Mouse (Mus musculus): ENCODE results near the gene Letmd1. TPM values are rescaled to one million over a fixed set of nuclear protein-coding genes. Genes with fewer than 3 reads are reported as not detected.

Letmd1 gene
- polyA plus RNA-seq, 1 experiment from 2014 or later, result 13.6 TPM

DNA sequence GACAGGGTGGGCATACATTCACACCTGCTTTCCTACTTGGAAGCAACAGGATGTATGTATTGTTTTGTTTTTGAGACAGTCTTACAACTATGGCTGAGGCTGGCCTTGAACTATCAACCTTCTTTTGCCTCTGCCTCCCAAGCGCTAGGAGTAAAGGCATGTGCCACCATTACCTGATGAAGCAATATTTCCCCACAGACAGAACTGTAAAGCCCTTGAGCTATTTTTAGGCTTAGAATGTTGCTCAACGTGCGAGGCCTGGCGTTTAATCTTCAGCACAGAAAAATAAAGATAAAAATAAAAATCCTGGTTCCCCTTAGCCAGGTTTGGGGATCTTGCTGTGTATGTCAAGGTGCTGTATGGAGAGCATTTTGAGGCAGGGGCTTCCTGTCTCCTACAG lies 32.7 kb upstream of the Letmd1 start:
- Histone ChIP-seq H3K27me3 (ENCODE audit: control insufficient read depth, insufficient read depth, low read length) (no peaks in the 10 kb centered on the region), H3K9ac (ENCODE audit: low read length) (no peak overlapping the region), H3K4me3 (ENCODE audit: control insufficient read depth in 1 of 2, insufficient read depth in 1 of 2, low read depth in 1 of 2, low read length in 2 of 2) (no peak overlapping the region), H3K27ac (replicated peaks in 1 of 2; ENCODE audit: control insufficient read depth in 1 of 2, insufficient read depth in 1 of 2, low read depth in 2 of 2, low read length in 2 of 2) (no peak overlapping the region), H3K36me3 (ENCODE audit: control insufficient read depth, insufficient read depth, low read length) (no peaks in the 10 kb centered on the region), H3K4me2 (ENCODE audit: low read length) (no peak overlapping the region), H3K9me3 (ENCODE audit: control insufficient read depth, low read length) (no peaks in the 10 kb centered on the region), H3K4me1 (ENCODE audit: control insufficient read depth in 2 of 2, insufficient read depth in 2 of 2, low read length in 2 of 2) (peaks cover 2 to 3% of the 10 kb centered on the region in 2 experiments; a peak in 2 of 4 replicates)
- 34% methylated on average over 4 of the region's 4 CpGs for WGBS
- ATAC-seq (ENCODE audit: insufficient number of reproducible peaks, insufficient read depth, low FRiP score, low read depth), result no peak

- WGBS, result 63% methylated on average over 10 of the region's 10 CpGs
- Histone ChIP-seq H3K27ac (replicated peaks in 1 of 2; ENCODE audit: control insufficient read depth in 1 of 2, insufficient read depth in 1 of 2, low read depth in 2 of 2, low read length in 2 of 2) (no peak overlapping the region), H3K4me1 (ENCODE audit: control insufficient read depth in 2 of 2, insufficient read depth in 2 of 2, low read length in 2 of 2) (peaks cover 2 to 3% of the 10 kb centered on the region in 2 experiments; a peak in 2 of 4 replicates)
These were observed 32.3 kb upstream of the Letmd1 start for GRCm38 (mm10) chr15:100436518-100436917.

DNA sequence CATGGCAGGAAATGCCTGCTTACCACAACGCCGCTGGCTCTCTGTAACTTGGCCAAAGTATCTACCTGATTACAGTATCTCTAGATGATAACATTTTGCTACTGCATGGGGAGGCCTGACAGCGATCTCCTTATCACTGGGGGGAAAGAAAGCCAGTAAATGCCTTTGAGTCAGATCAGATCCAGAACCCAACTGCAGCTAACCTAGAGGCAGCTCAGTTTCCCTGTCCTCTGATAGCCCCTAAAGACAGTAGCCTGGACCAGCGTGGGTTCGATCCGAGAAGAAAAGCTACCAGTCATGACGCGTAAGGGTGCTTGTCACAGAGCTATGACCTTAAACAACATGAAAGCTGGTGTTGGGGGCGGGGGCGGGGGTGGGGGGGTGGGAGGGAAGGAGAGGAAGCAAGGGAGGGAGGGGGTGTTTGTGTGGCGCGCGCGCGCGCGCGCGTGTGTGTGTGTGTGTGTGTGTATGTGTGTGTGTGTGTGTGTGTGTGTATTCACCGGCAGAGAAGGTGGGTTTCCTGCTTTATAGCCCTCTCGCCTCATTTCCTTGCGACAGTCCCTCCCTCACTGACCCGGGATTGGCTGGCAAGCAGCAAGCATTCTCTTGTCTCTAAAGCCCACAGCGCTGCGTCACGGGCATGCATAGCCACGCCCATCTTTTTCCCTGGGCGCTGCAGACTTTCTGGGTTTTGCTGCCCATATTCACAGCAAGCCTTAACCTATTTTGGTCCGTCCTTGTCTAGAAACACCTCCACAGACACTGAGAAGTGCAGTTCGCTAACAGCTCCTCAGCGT lies 25.5 kb upstream of the Letmd1 start:
- WGBS, result under 1% methylated on average over 20 of the region's 31 CpGs
- peak overlapping the region; percentile 44 to 58 for H3K4me3 ChIP-seq (ENCODE audit: control insufficient read depth in 1 of 2, insufficient read depth in 1 of 2, low read depth in 1 of 2, low read length in 2 of 2)

More at GRCm38 (mm10) chr15:100436518-100436917, 32.3 kb upstream of the Letmd1 start:
- Histone ChIP-seq H3K9me3 (ENCODE audit: control insufficient read depth, low read length) (no peaks in the 10 kb centered on the region), H3K4me2 (ENCODE audit: low read length) (no peak overlapping the region), H3K9ac (ENCODE audit: low read length) (no peak overlapping the region), H3K4me3 (ENCODE audit: control insufficient read depth in 1 of 2, insufficient read depth in 1 of 2, low read depth in 1 of 2, low read length in 2 of 2) (no peak overlapping the region), H3K27me3 (ENCODE audit: control insufficient read depth, insufficient read depth, low read length) (no peaks in the 10 kb centered on the region), H3K36me3 (ENCODE audit: control insufficient read depth, insufficient read depth, low read length) (no peaks in the 10 kb centered on the region)
- ATAC-seq (ENCODE audit: insufficient number of reproducible peaks, insufficient read depth, low FRiP score, low read depth), result no peak

DNA sequence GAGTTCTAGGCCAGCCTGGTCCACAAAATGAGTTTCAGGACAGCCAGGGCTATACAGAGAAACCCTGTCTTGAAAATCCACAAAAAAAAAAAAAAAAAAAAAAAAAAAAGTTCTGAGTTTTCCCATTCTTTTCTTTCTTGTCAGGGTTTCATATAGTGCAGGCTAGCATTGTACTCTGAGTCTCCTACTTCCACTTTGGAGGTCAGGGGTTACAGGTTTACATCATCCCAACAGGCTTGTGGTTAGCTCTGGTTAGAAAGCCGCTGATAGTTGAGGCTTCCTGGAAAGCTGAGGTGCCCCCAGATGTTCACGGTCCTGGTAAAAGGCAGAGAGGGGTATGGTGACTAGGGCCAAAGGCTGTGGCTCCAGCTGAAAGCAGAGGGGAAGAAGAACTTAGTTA lies 21.9 kb upstream of the Letmd1 start:
- Histone ChIP-seq H3K4me1 (ENCODE audit: control insufficient read depth in 2 of 2, insufficient read depth in 2 of 2, low read length in 2 of 2) (peaks cover 3 to 11% of the 10 kb centered on the region in 2 experiments; a peak in 3 of 4 replicates), H3K27ac (replicated peaks in 1 of 2; ENCODE audit: control insufficient read depth in 1 of 2, insufficient read depth in 1 of 2, low read depth in 2 of 2, low read length in 2 of 2) (no peak overlapping the region), H3K27me3 (ENCODE audit: control insufficient read depth, insufficient read depth, low read length) (no peaks in the 10 kb centered on the region), H3K4me3 (ENCODE audit: control insufficient read depth in 1 of 2, insufficient read depth in 1 of 2, low read depth in 1 of 2, low read length in 2 of 2) (no peak overlapping the region), H3K9ac (ENCODE audit: low read length) (no peak overlapping the region), H3K36me3 (ENCODE audit: control insufficient read depth, insufficient read depth, low read length) (no peaks in the 10 kb centered on the region), H3K9me3 (ENCODE audit: control insufficient read depth, low read length) (no peaks in the 10 kb centered on the region), H3K4me2 (ENCODE audit: low read length) (no peak overlapping the region)
- ATAC-seq (ENCODE audit: insufficient number of reproducible peaks, insufficient read depth, low FRiP score, low read depth), result no peak
- 77% methylated on average over 2 of the region's 2 CpGs for WGBS

More for the DNA sequence above, 25.5 kb upstream of the Letmd1 start:
- Histone ChIP-seq H3K4me2 (ENCODE audit: low read length) (peak overlapping the region; percentile 86), H3K9me3 (ENCODE audit: control insufficient read depth, low read length) (no peaks in the 10 kb centered on the region), H3K27ac (replicated peaks in 1 of 2; ENCODE audit: control insufficient read depth in 1 of 2, insufficient read depth in 1 of 2, low read depth in 2 of 2, low read length in 2 of 2) (peak overlapping the region; percentile 90 to 91), H3K4me1 (ENCODE audit: control insufficient read depth in 2 of 2, insufficient read depth in 2 of 2, low read length in 2 of 2) (peaks cover 3 to 11% of the 10 kb centered on the region in 2 experiments; a peak in 3 of 4 replicates), H3K36me3 (ENCODE audit: control insufficient read depth, insufficient read depth, low read length) (no peaks in the 10 kb centered on the region), H3K9ac (ENCODE audit: low read length) (peak overlapping the region; percentile 79), H3K27me3 (ENCODE audit: control insufficient read depth, insufficient read depth, low read length) (no peaks in the 10 kb centered on the region)
- ATAC-seq (ENCODE audit: insufficient number of reproducible peaks, insufficient read depth, low FRiP score, low read depth), result peak; percentile 95

DNA sequence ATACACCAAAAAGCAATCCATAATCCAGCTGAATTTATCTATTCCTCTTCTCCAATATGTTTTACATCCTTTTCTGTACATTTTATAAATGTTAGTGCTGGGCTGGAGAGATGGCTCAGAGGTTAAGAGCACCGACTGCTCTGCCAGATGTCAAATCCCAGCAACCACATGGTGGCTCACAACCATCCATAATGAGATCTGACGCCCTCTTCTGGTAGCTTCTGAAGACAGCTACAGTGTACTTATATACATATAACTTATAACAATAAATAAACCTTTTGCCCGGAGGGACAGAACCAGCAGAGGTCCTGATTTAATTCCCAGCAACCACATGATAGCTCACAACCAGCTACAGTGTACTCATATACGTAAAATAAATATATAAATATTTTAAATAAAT lies 20.3 kb upstream of the Letmd1 start:
- Histone ChIP-seq H3K9ac (ENCODE audit: low read length) (no peak overlapping the region), H3K27me3 (ENCODE audit: control insufficient read depth, insufficient read depth, low read length) (no peaks in the 10 kb centered on the region), H3K4me3 (ENCODE audit: control insufficient read depth in 1 of 2, insufficient read depth in 1 of 2, low read depth in 1 of 2, low read length in 2 of 2) (no peak overlapping the region), H3K9me3 (ENCODE audit: control insufficient read depth, low read length) (no peaks in the 10 kb centered on the region), H3K4me1 (ENCODE audit: control insufficient read depth in 2 of 2, insufficient read depth in 2 of 2, low read length in 2 of 2) (peaks cover 3 to 8% of the 10 kb centered on the region in 2 experiments; a peak in 2 of 4 replicates), H3K36me3 (ENCODE audit: control insufficient read depth, insufficient read depth, low read length) (no peaks in the 10 kb centered on the region), H3K27ac (replicated peaks in 1 of 2; ENCODE audit: control insufficient read depth in 1 of 2, insufficient read depth in 1 of 2, low read depth in 2 of 2, low read length in 2 of 2) (no peak overlapping the region), H3K4me2 (ENCODE audit: low read length) (no peak overlapping the region)
- WGBS, result 74% methylated on average over 4 of the region's 4 CpGs
- no peak for ATAC-seq (ENCODE audit: insufficient number of reproducible peaks, insufficient read depth, low FRiP score, low read depth)

DNA sequence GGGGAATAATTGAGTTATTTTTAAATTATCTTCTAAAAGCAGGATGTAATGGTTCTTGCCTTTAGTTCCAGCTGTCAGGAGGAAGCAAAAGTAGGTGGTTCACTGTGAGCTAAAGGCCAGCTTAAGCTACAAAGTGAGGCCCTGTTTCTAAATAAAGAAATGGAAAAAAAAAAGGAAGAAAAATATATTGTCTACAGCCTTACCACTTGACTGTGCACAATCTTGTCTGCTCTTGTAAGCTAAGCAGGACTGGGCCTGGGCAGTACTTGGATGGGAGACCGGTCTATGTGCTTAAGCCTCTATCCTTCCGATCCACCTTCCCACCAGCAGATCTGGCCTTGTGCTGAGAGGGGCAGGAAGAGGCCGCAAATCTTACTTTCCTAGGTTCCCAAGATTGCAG lies 19.3 kb upstream of the Letmd1 start:
- Histone ChIP-seq H3K4me3 (ENCODE audit: control insufficient read depth in 1 of 2, insufficient read depth in 1 of 2, low read depth in 1 of 2, low read length in 2 of 2) (no peak overlapping the region), H3K27ac (replicated peaks in 1 of 2; ENCODE audit: control insufficient read depth in 1 of 2, insufficient read depth in 1 of 2, low read depth in 2 of 2, low read length in 2 of 2) (no peak overlapping the region), H3K36me3 (ENCODE audit: control insufficient read depth, insufficient read depth, low read length) (no peaks in the 10 kb centered on the region), H3K4me2 (ENCODE audit: low read length) (no peak overlapping the region), H3K9me3 (ENCODE audit: control insufficient read depth, low read length) (no peaks in the 10 kb centered on the region), H3K9ac (ENCODE audit: low read length) (no peak overlapping the region), H3K4me1 (ENCODE audit: control insufficient read depth in 2 of 2, insufficient read depth in 2 of 2, low read length in 2 of 2) (no peaks in the 10 kb centered on the region), H3K27me3 (ENCODE audit: control insufficient read depth, insufficient read depth, low read length) (no peaks in the 10 kb centered on the region)
- 75% methylated on average over 3 of the region's 3 CpGs for WGBS
- no peak for ATAC-seq (ENCODE audit: insufficient number of reproducible peaks, insufficient read depth, low FRiP score, low read depth)

GRCm38 (mm10) chr15:100451245-100451644 lies 17.6 kb upstream of the Letmd1 start:
- no peak overlapping the region for H3K4me3 ChIP-seq (ENCODE audit: control insufficient read depth in 1 of 2, insufficient read depth in 1 of 2, low read depth in 1 of 2, low read length in 2 of 2)
- H3K27ac ChIP-seq (replicated peaks in 1 of 2; ENCODE audit: control insufficient read depth in 1 of 2, insufficient read depth in 1 of 2, low read depth in 2 of 2, low read length in 2 of 2), result no peak overlapping the region
- no peak overlapping the region for H3K9ac ChIP-seq (ENCODE audit: low read length)
- 64% methylated on average over 16 of the region's 16 CpGs for WGBS
- no peaks in the 10 kb centered on the region for H3K9me3 ChIP-seq (ENCODE audit: control insufficient read depth, low read length)
- H3K4me1 ChIP-seq (ENCODE audit: control insufficient read depth in 2 of 2, insufficient read depth in 2 of 2, low read length in 2 of 2), result no peaks in the 10 kb centered on the region
- ATAC-seq (ENCODE audit: insufficient number of reproducible peaks, insufficient read depth, low FRiP score, low read depth), result no peak
- no peak overlapping the region for H3K4me2 ChIP-seq (ENCODE audit: low read length)
- no peaks in the 10 kb centered on the region for H3K27me3 ChIP-seq (ENCODE audit: control insufficient read depth, insufficient read depth, low read length)
- no peaks in the 10 kb centered on the region for H3K36me3 ChIP-seq (ENCODE audit: control insufficient read depth, insufficient read depth, low read length)

Measured in heart, embryonic 14.5 days (tissue).